Mouse (Mus musculus) MEL (cell line): ENCODE data around the gene Prdm11. TPM values are rescaled to one million over a fixed set of nuclear protein-coding genes. Genes with fewer than 3 reads are reported as not detected.

Experiments
- DNase-seq: peaks from one replicate; pipeline ENCODE4 v3.0.0; 2011; ENCODE audit warnings: low read depth, low spot score
- H3K27ac ChIP-seq: 2 replicates; pipeline ENCODE4 v1.5.1; 2012; ENCODE audit warnings: low read depth, mild to moderate bottlenecking, control low read depth, low read length, moderate library complexity; ENCODE audit not compliant: control insufficient read depth
- H3K27me3 ChIP-seq, 2 experiments: fragments of 150-350 bp in 1 of 2; sonication (generic) in 1 of 2; 2 replicates each; pipeline ENCODE4 v1.6.1; 2012; ENCODE audit warnings: low read length in 2 of 2, mild to moderate bottlenecking in 2 of 2, improper control_type of control experiment in 1 of 2, moderate library complexity in 1 of 2; ENCODE audit not compliant: insufficient read depth in 2 of 2, control insufficient read depth in 1 of 2
- H3K36me3 ChIP-seq, 2 experiments: 2 replicates each; pipeline ENCODE4 v1.6.1; 2012 to 2014; ENCODE audit warnings: low read length in 2 of 2, improper control_type of control experiment in 1 of 2, inconsistent platforms in 1 of 2, mild to moderate bottlenecking in 1 of 2; ENCODE audit not compliant: insufficient read depth in 2 of 2, control insufficient read depth in 1 of 2
- H3K4me1 ChIP-seq, 2 experiments: fragments of 150-350 bp in 1 of 2; sonication (generic) in 1 of 2; 2 replicates each; pipeline ENCODE4 v1.6.1; 2012; ENCODE audit warnings: low read length in 2 of 2, improper control_type of control experiment in 1 of 2, mild to moderate bottlenecking in 1 of 2; ENCODE audit not compliant: insufficient read depth in 2 of 2, control insufficient read depth in 1 of 2
- H3K4me3 ChIP-seq, 2 experiments: fragments of 150-350 bp in 1 of 2; sonication (generic) in 1 of 2; 2 replicates each; pipeline ENCODE4 v1.5.1; 2012; ENCODE audit warnings: low read depth in 2 of 2, low read length in 2 of 2, mild to moderate bottlenecking in 2 of 2, moderate library complexity in 2 of 2, control low read depth in 1 of 2, improper control_type of control experiment in 1 of 2; ENCODE audit not compliant: control insufficient read depth in 1 of 2, insufficient read depth in 1 of 2
- H3K79me2 ChIP-seq: 2 replicates; pipeline ENCODE4 v1.6.1; 2012; ENCODE audit warnings: mild to moderate bottlenecking, low read length, moderate library complexity; ENCODE audit not compliant: control insufficient read depth, poor library complexity, insufficient read depth
- H3K9ac ChIP-seq: 2 replicates; pipeline ENCODE4 v1.6.1; 2012; ENCODE audit warnings: low read depth, mild to moderate bottlenecking, control low read depth, low read length, moderate library complexity; ENCODE audit not compliant: control insufficient read depth, poor library complexity, severe bottlenecking
- H3K9me3 ChIP-seq: fragments of 150-350 bp; sonication (generic); replicated peaks from 2 replicates; pipeline ENCODE4 v1.6.1; 2012; ENCODE audit warnings: mild to moderate bottlenecking, low read length, improper control_type of control experiment, moderate library complexity; ENCODE audit not compliant: insufficient read depth
- CHD1 ChIP-seq: IDR thresholded peaks from 2 replicates; pipeline ENCODE4 v1.6.1; 2012; ENCODE audit warnings: low read depth, mild to moderate bottlenecking, inconsistent platforms, low read length, improper control_type of control experiment
- CHD2 ChIP-seq: IDR thresholded peaks from 2 replicates; pipeline ENCODE4 v1.6.1; 2011; ENCODE audit warnings: low read length, improper control_type of control experiment
- CTCF ChIP-seq, 3 experiments: IDR thresholded peaks in 2 of 3; conservative IDR thresholded peaks in 1 of 3; 2 replicates each; pipeline ENCODE4 v1.5.1; 2011 to 2012; ENCODE audit warnings: low read length in 3 of 3, low read depth in 2 of 3, mild to moderate bottlenecking in 2 of 3, improper control_type of control experiment in 1 of 3, inconsistent platforms in 1 of 3, mixed read lengths in 1 of 3, moderate library complexity in 1 of 3; ENCODE audit not compliant: control insufficient read depth in 1 of 3, insufficient read depth in 1 of 3, poor library complexity in 1 of 3, severe bottlenecking in 1 of 3
- ELF1 ChIP-seq: IDR thresholded peaks from 2 replicates; pipeline ENCODE4 v1.6.1; 2014; ENCODE audit warnings: low read depth, mild to moderate bottlenecking, inconsistent platforms, low read length, improper control_type of control experiment, moderate library complexity
- EP300 ChIP-seq, 2 experiments: IDR thresholded peaks; 2 replicates each; pipeline ENCODE4 v1.6.1; 2011; ENCODE audit warnings: improper control_type of control experiment in 2 of 2, low read length in 2 of 2, low read depth in 1 of 2, mild to moderate bottlenecking in 1 of 2
- GABPA ChIP-seq: IDR thresholded peaks from 2 replicates; pipeline ENCODE4 v1.6.1; 2012; ENCODE audit warnings: low read depth, mild to moderate bottlenecking, inconsistent platforms, low read length, improper control_type of control experiment, moderate library complexity
- GATA1 ChIP-seq: IDR thresholded peaks from 2 replicates; pipeline ENCODE4 v1.6.1; 2011; ENCODE audit warnings: low read depth, low read length, improper control_type of control experiment
- HCFC1 ChIP-seq: IDR thresholded peaks from 2 replicates; pipeline ENCODE4 v1.6.1; 2012; ENCODE audit warnings: low read depth, mild to moderate bottlenecking, inconsistent platforms, low read length, improper control_type of control experiment, moderate library complexity
- KAT2A ChIP-seq: conservative IDR thresholded peaks from 2 replicates; pipeline ENCODE4 v1.6.1; 2012; ENCODE audit warnings: low read depth, low read length, improper control_type of control experiment, inconsistent platforms
- MAZ ChIP-seq: IDR thresholded peaks from 2 replicates; pipeline ENCODE4 v1.6.1; 2012; ENCODE audit warnings: low read depth, mild to moderate bottlenecking, inconsistent platforms, low read length, improper control_type of control experiment
- MXI1 ChIP-seq: IDR thresholded peaks from 2 replicates; pipeline ENCODE4 v1.6.1; 2011; ENCODE audit warnings: mild to moderate bottlenecking, low read depth, low read length, improper control_type of control experiment
- MYC ChIP-seq: IDR thresholded peaks from 2 replicates; pipeline ENCODE4 v1.6.1; 2011; ENCODE audit warnings: low read depth, mild to moderate bottlenecking, low read length, improper control_type of control experiment, moderate library complexity
- NELFE ChIP-seq: IDR thresholded peaks from 2 replicates; pipeline ENCODE4 v1.6.1; 2011; ENCODE audit warnings: low read depth, low read length, improper control_type of control experiment
- POLR2A ChIP-seq, 2 experiments: IDR thresholded peaks; 2 replicates each; pipeline ENCODE4 v1.6.1; 2011 to 2012; ENCODE audit warnings: low read length in 2 of 2, mild to moderate bottlenecking in 2 of 2, control low read depth in 1 of 2, improper control_type of control experiment in 1 of 2, low read depth in 1 of 2, moderate library complexity in 1 of 2; ENCODE audit not compliant: control insufficient read depth in 1 of 2, insufficient read depth in 1 of 2, poor library complexity in 1 of 2
- POLR2AphosphoS2 ChIP-seq: IDR thresholded peaks from 2 replicates; pipeline ENCODE4 v1.6.1; 2011; ENCODE audit warnings: low read length, improper control_type of control experiment
- POLR2AphosphoS5 ChIP-seq: IDR thresholded peaks from 2 replicates; pipeline ENCODE4 v1.6.1; 2012; ENCODE audit warnings: low read depth, borderline replicate concordance, mild to moderate bottlenecking, inconsistent platforms, low read length, moderate library complexity, mixed read lengths
- RAD21 ChIP-seq: IDR thresholded peaks from 2 replicates; pipeline ENCODE4 v1.6.1; 2011; ENCODE audit warnings: mild to moderate bottlenecking, low read depth, low read length, improper control_type of control experiment
- RCOR1 ChIP-seq: IDR thresholded peaks from 2 replicates; pipeline ENCODE4 v1.6.1; 2012; ENCODE audit warnings: low read depth, mild to moderate bottlenecking, inconsistent platforms, low read length, improper control_type of control experiment
- SIN3A ChIP-seq: IDR thresholded peaks from 2 replicates; pipeline ENCODE4 v1.6.1; 2012; ENCODE audit warnings: low read length, improper control_type of control experiment, inconsistent platforms
- SMC3 ChIP-seq: IDR thresholded peaks from 2 replicates; pipeline ENCODE4 v1.6.1; 2011; ENCODE audit warnings: low read depth, low read length, improper control_type of control experiment
- TAL1 ChIP-seq: IDR thresholded peaks from 2 replicates; pipeline ENCODE4 v1.6.1; 2012; ENCODE audit warnings: mild to moderate bottlenecking, inconsistent platforms, low read length, moderate library complexity, mixed read lengths
- TCF12 ChIP-seq: IDR thresholded peaks from 2 replicates; pipeline ENCODE4 v1.6.1; 2014; ENCODE audit warnings: low read depth, mild to moderate bottlenecking, inconsistent platforms, low read length, improper control_type of control experiment, moderate library complexity
- UBTF ChIP-seq: IDR thresholded peaks from 2 replicates; pipeline ENCODE4 v1.6.1; 2012; ENCODE audit warnings: low read depth, mild to moderate bottlenecking, inconsistent platforms, low read length, improper control_type of control experiment, moderate library complexity, borderline replicate concordance; ENCODE audit not compliant: insufficient read depth
- USF2 ChIP-seq, 2 experiments: IDR thresholded peaks; 2 replicates each; pipeline ENCODE4 v1.6.1; 2011 to 2012; ENCODE audit warnings: improper control_type of control experiment in 2 of 2, low read length in 2 of 2, borderline replicate concordance in 1 of 2, inconsistent platforms in 1 of 2, low read depth in 1 of 2, mild to moderate bottlenecking in 1 of 2; ENCODE audit not compliant: insufficient read depth in 1 of 2
- ZC3H11A ChIP-seq: IDR thresholded peaks from 2 replicates; pipeline ENCODE4 v1.6.1; 2012; ENCODE audit warnings: low read depth, mild to moderate bottlenecking, inconsistent platforms, low read length, improper control_type of control experiment
- ZKSCAN1 ChIP-seq: IDR thresholded peaks from 2 replicates; pipeline ENCODE4 v1.6.1; 2012; ENCODE audit warnings: low read depth, mild to moderate bottlenecking, inconsistent platforms, low read length, improper control_type of control experiment, moderate library complexity
- ZMIZ1 ChIP-seq: IDR thresholded peaks from 2 replicates; pipeline ENCODE4 v1.6.1; 2012; ENCODE audit warnings: low read depth, mild to moderate bottlenecking, inconsistent platforms, low read length, improper control_type of control experiment, moderate library complexity
- ZNF384 ChIP-seq: IDR thresholded peaks from 2 replicates; pipeline ENCODE4 v1.6.1; 2012; ENCODE audit warnings: low read depth, mild to moderate bottlenecking, inconsistent platforms, low read length, improper control_type of control experiment
- polyA plus RNA-seq, 2 experiments: library from polyadenylated mRNA; stranded (reverse) in 1 of 2; unstranded in 1 of 2; fragments of >175 nt in 1 of 2; fragments of >200 nt in 1 of 2; gene quantifications; 2 replicates each; pipeline versions ENCODE4 v1.2.1 to v1.2.4; 2012; ENCODE audit warnings: low replicate concordance in 2 of 2, low read depth in 1 of 2; ENCODE audit not compliant: insufficient read length in 2 of 2, insufficient read depth in 1 of 2, missing spikeins in 1 of 2
- total RNA-seq: library from RNA; depleted of rRNA; stranded (reverse); fragments of 300-350 nt; gene quantifications from 2 replicates; pipeline ENCODE4 v1.2.3, GENCODE M21; 2012

The Prdm11 gene
- total and polyA plus RNA-seq, 3 experiments: 5.5 to 9.2 TPM; not detected in 1

DNA sequence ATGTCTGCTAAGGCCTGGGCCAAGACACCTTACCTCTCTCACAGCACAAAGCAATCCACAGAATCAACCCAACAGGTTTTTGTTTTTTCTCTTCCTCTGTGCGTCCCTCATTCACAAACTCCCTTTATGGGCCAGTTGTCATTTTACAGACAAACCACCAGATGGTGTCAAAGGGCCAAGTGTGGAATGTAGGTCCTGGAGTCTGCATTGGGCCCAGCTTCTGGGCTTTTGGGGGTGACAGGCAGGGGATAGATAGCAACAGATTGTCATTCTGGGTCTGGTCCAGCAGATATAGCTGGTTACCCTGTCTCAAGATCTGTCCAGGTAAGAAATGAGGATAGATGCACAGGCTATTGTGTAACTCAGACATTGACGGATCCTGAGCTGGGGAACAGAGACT, 23.0 kb upstream of the Prdm11 start:
- TF ChIP-seq GABPA: no peak
- TF ChIP-seq NELFE: no peak
- TF ChIP-seq RAD21: peak; percentile 74
- no peak for TF ChIP-seq ZNF384
- TF ChIP-seq ZKSCAN1: no peak
- TF ChIP-seq SMC3: peak; percentile 77
- no peak for TF ChIP-seq MAZ
- TF ChIP-seq RCOR1: no peak
- TF ChIP-seq CHD2: no peak
- no peak for TF ChIP-seq SIN3A
- no peak for TF ChIP-seq TAL1
- peak; percentile 18 to 77 (median 54); a peak in 5 of 6 replicates for TF ChIP-seq CTCF (IDR thresholded peaks at IDR 0.05 in 2 of 3, conservative IDR thresholded peaks at IDR 0.05 in 1 of 3; ENCODE audit: control insufficient read depth in 1 of 3, insufficient read depth in 1 of 3, low read depth in 2 of 3, low read length in 3 of 3, poor library complexity in 1 of 3, severe bottlenecking in 1 of 3)
- TF ChIP-seq CHD1: no peak
- TF ChIP-seq GATA1: no peak
- no peak for TF ChIP-seq KAT2A
- no peak for TF ChIP-seq ELF1
- TF ChIP-seq MYC: no peak
- TF ChIP-seq ZC3H11A: peak; percentile 55
- no peak for TF ChIP-seq ZMIZ1
- TF ChIP-seq POLR2A (IDR thresholded peaks at IDR 0.05; ENCODE audit: control insufficient read depth in 1 of 2, insufficient read depth in 1 of 2, low read depth in 1 of 2, low read length in 2 of 2, poor library complexity in 1 of 2): no peak
- TF ChIP-seq TCF12: no peak
- TF ChIP-seq EP300 (IDR thresholded peaks at IDR 0.05; ENCODE audit: low read depth in 1 of 2, low read length in 2 of 2): no peak
- TF ChIP-seq MXI1: no peak
- no peak for TF ChIP-seq HCFC1
- TF ChIP-seq USF2 (IDR thresholded peaks at IDR 0.05; ENCODE audit: borderline replicate concordance in 1 of 2, insufficient read depth in 1 of 2, low read depth in 1 of 2, low read length in 2 of 2): no peak
- no peak for TF ChIP-seq UBTF
- no peak for TF ChIP-seq POLR2AphosphoS2
- TF ChIP-seq POLR2AphosphoS5: no peak
- Histone ChIP-seq H3K9ac (no peak overlapping the region), H3K4me3 (no peak overlapping the region), H3K4me1 (no peaks in the 10 kb centered on the region), H3K36me3 (no peaks in the 10 kb centered on the region), H3K27ac (no peak overlapping the region), H3K9me3 (no peaks in the 10 kb centered on the region), H3K27me3 (no peaks in the 10 kb centered on the region), H3K79me2 (no peaks in the 10 kb centered on the region)
- DNase-seq: peak; percentile 38
